Mouse (Mus musculus) liver, adult 2 months (tissue): ENCODE measurements around the gene Brd1.

ENCODE experiments used
- CTCF ChIP-seq: fragments of 200-500 bp; IDR thresholded peaks from 2 replicates; pipeline ENCODE4 v1.5.1; 2011; ENCODE audit warnings: low read depth, low read length, control low read depth
- POLR2A ChIP-seq: fragments of 200-500 bp; IDR thresholded peaks from 2 replicates; pipeline ENCODE4 v1.6.1; 2011; ENCODE audit warnings: low read length, control low read depth; ENCODE audit not compliant: insufficient read depth; ENCODE audit errors: extremely low read depth

- TF ChIP-seq CTCF (no peak), POLR2A (no peak)
These were observed 27.5 kb upstream of the Brd1 start for GRCm38 (mm10) chr15:88761551-88761950.
